Mouse (Mus musculus): ENCODE results near the gene Kirrel3.

Kirrel3 gene

DNA sequence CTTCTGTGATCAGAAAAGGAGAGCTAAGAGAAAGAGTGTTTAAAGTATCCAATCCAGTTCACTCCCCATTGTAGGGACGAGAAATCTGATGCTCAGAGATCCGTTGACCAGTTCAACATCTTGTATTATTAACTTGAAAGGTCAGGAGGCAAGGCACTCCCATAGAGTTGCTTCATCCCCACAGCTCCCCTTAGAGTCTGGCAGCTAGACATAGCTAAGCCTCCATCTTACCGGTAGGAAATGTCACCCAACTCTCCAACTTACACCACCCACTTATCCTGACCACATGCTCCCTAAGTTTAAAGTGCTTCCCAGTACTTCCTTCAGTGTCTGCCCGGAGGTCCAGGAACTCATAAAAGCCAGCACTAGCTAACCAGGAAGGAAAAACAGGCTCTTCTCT lies 202.7 kb downstream of the Kirrel3 start:
- DNase-seq (ENCODE audit: low read depth) = no peak

DNA sequence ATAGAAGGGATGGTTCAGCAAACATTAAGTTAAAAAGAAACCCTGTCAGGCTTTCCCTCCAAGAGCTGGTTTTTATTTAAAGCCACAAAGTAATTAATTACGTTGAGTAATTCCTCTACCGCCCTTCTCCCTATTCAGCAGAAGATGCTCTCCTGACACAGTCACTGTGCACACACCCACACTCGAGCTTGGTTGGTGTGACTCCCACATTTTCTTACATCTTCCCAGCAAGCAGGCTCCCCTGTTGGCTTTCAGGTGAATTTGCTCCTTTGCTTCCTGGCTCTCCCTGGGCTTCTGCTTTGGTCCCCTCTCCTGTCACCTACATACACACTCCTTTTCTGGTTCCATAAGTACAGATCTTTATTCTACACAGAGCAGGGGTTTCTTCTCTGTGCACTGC lies 203.7 kb downstream of the Kirrel3 start:
- no peak for DNase-seq (ENCODE audit: low read depth)

DNA sequence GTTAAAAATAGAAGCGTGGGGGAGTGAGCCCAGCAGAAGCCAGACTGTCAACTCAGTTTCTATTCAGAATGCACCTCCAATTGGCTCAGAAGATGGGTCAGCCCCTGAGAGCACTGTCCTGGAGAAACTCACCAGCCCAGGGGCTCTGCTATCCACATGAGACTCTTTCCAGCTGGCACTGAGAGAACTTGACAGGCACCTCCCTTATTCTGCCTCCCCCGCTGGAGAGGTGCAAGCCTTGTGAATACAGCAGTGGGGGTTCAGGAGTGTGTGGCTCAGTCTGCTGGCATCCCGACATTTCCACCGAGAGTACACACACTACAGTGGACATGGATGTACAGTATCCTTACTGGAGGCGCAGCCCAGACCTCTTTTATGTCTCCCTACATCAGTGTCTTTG lies 210.0 kb downstream of the Kirrel3 start:
- DNase-seq (ENCODE audit: low read depth) = no peak

DNA sequence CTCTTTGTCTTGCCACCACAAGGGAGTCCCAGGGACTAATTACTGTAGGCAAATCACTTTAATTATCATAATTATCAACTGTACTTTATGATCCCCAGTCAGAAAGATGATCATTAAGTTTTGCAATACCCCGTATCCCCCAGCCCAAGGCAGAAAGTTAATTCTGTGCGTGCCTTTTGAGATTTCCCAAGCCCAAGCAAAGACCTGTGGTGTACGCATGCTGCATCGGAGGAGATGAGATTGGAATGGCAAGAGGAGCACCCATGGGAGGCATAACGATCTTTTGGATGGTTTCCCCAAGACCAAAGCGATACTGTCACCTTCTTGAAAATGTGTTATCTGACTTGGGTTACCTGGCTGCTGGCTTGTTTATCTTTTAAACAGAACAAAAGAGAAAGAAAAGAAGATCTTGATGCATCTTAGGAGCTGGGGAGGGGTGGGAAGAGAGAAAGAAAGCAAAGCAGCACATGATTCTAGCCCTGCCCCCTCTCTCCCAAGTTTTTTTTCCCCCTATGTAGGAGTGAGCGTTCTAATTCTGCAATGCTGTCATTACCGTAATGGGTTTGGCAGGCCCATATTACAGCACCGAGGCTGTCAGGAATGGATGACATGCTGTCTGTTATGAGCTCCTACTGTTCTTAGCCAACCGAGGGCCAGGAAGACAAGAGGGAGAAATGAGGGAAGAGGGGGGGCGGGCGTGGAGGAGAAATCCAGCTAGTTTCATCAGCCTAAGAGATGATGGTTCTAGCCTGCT lies 218.0 kb downstream of the Kirrel3 start:
- DNase-seq (ENCODE audit: low read depth) = no peak

DNA sequence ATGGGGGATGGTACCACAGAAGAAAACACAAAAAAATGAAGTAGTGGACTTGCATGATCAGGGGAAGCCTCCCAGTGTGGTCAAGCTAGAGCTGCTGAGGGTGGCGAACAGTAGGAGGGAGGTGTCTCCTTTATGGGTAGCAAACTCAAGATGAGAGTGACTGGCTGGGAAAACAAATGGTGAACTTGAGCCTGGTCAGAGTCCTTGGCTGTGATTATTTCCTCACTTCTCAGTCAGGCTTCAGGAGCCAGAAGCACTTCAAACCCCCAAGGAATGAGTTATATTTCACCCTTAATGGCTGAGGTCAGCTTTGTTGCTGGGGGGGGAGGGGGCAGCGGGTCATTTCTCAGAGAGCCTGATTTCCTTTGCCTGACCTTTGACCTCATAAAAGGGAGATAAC lies 218.7 kb downstream of the Kirrel3 start:
- no peak for DNase-seq (ENCODE audit: low read depth)

DNA sequence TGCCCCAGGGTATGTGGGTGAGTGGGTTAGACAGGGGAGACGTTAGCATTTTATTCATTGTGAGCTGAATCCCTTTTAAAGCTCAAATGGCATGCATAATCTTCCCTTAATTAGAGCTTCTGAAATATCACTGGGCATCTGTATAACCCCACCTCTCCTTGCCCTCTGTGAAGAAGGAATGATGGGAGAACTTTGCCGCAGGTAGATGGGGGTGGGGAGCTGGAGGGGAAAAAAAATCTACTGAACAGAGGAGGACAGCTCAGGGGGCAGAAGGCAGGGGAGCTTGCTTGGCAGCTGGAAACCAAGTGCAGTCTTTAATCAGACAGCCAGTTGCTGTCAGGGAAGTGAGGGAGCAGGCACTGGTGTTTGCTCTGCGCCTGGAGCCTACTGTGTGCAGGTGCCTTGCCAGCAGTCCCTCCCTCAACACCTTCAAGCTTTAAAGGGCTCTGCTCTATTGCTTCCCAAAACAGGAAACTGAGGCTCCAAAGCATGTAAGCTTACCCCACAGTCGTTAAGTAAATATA lies 220.7 kb downstream of the Kirrel3 start:
- DNase-seq (ENCODE audit: low read depth) = no peak

DNA sequence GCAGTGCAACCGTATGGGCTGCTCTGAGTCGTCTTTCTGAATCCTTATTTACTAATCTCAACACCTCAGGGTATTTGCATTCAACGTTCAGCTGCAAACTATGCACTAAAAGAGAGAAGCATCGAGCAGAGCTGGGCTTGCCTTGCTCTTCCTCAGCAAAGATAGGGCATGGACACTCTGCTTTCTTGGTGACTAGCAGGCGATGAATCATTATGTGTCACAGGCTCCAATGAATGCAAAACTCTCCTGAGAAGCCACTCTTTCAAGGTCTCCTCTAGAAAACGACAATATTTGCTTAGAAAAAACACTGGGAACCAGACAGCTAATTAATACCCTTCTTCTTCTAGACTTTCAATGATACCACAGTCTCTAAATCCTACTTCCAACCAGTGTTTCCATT lies 223.0 kb downstream of the Kirrel3 start:
- DNase-seq (ENCODE audit: low read depth) = no peak

DNA sequence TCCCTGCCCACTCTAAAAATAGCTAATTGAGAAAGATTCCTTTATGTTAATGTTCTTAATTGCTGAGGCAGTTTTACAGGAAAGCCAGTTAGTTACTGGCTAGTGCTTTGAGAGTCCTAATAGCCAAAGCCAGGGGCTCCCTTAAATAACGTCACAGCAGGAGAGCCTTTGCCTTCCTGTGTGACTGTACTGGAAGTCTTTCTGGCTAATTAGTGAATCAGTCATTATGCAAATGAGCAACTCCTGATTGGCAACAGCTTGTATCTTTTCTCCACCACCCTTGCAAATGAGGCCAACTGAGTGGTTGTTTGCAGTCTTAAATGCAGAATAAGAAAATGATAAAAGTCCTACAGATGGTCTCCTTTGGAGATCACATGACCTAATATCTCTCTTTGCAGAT lies 226.3 kb downstream of the Kirrel3 start:
- DNase-seq (ENCODE audit: low read depth) = no peak

DNA sequence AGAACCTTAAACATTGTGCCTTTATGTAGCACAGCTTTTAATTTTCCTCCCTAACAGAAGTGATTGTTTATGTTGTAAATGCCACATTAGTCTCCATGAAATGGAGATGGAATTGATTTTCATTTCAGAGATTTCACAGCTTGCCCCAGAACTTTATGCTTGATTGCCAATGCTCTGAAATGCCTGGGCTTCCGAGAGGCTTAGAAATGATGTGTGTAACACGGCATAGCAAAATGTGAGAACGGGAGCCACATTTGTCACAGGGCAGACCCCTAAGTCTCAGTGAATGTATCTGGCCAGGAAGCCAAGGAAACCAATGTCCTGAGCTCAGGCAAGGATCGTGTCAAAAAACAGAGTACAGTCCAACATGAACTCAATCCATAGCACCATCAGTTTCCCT lies 227.3 kb downstream of the Kirrel3 start:
- DNase-seq (ENCODE audit: low read depth) = no peak

DNA sequence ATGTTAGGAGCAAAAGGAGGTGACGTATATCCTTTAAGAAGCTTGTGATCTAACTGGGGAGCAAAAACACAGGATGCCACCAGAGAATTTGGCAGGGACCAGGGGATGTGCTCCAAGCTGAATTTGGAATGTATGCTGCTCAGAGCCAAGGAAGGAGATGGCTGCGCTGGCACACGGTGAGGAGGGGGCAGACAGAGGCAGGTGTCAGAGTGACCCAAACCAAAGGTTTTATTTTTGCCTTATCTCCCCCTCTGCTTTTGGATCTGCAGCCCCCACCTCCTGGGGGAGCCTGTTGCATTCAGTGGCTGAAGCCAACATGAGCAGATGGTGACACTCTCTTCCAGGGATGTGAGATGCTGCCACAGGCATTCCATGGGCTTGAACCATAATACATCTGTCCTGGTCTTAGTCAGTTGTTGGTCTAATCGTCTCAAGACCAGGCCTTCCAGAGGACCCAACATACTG lies 227.8 kb downstream of the Kirrel3 start:
- no peak for DNase-seq (ENCODE audit: low read depth)

DNA sequence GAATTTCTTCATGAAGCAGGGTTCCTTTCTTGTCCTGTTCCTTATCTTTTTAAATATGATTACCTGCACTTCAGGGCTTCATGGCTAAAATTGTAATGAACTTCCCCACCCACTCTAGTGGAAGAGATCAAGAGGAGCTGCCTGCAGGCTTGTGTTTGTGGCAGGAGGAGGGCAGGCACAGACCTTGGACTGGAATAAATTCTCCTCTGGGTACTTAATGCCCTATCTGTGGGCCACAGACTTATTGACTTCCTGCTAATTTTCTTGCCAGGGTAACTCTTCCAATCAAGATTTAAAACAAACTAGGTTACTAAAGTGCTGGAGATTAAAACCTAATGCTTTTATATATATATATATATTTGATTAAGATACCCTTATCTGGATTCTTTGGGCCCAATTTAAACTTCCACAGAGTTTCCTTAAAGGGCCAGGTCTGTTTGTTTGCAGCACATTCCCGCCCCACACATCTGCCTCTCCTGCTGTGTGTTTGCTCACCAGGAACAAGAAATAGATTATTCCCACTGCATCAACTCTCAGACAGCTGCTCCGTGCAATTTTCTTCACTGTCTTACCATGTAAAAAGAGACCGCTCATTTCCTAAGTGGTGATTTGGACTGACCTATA lies 229.4 kb downstream of the Kirrel3 start:
- DNase-seq (ENCODE audit: low read depth) = no peak

DNA sequence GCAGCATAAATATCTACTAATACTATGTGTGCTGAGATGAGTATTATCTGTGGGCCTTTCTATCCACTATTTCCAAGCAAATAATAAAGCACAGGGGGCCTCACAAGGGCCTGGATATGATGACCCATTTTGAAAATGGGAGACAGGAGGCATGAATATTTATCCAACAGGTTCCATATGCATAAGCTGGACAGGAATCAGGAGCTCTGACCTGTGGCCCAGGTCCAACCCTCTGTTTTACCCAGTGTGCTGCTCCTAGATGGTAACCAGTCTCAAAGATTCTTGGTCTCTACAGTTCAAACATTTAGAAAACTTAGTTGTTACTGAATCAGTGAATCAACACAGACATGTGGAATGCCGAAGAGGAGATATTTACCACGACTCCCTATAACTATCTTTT lies 230.8 kb downstream of the Kirrel3 start:
- no peak for DNase-seq (ENCODE audit: low read depth)

DNA sequence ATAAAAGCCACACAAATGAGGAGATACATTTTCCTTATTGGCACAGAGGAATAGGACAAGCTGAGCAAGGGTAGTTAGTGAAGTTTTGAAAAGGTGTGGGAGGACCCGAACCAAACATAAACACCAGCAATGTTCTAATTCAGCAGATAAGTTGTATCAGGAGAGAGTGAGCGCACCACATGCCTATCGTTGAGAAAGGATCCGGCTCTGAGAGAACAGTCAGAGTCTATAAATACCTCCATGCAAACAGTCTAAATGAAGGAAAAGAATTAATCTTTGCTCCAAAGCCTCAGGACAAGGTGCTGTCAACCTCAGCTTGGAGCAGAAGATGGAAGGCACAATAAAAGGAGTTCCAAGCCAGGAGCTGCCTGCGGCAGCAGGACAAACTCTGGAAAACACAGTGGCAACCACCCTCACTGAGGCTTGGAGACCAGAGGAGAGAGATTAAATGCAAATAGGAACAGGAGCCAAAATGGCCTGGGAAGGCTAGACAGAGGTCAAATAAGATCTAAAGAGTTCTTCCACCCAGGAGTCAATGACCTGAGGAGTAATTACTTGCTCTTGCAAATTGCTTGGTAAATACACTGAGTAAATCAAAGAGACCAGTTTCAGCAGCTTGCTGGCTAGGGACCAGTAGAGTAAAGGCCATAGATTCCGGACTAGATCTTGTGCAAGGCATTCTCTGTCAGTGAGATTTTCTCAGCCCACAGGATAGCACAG lies 235.9 kb downstream of the Kirrel3 start:
- no peak for DNase-seq (ENCODE audit: low read depth)

DNA sequence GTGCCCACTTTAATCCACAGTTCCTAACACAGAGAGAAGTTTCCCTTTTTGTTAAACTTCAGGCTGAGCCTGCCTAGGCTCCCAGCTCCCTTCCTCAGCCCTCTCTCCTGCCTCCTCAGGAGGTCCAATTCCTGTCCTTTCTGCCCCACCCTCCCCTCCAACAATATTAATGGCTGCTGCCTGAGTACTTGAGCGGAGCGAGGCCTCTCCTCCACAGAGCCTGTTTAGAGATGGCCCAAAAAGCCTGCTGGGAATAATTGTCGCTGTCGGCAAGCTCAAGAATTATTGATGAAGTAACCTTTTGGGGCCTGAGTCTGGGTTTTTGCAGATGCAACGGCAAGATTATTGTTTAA lies 236.5 kb downstream of the Kirrel3 start:
- no peak for DNase-seq (ENCODE audit: low read depth)

DNA sequence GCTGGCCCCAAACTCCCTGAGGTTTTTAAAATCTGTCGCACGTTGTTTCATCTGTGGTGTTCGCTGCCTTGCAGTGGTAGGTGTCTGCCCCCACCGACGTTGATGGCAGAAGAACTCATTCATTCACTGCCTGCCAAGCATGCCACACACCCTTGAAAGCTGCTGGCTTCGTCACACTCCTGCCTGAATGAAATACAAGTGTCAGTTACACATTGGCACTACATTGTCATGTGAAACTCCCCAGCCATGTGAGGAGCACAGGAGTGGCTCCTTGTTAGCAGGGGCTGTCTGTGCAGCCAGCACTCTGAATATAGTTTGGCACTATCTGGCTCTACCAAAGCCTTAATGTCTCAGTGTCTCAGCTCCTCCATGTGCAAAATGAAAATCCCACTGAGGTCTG lies 246.8 kb downstream of the Kirrel3 start:
- DNase-seq (ENCODE audit: low read depth) = no peak

DNA sequence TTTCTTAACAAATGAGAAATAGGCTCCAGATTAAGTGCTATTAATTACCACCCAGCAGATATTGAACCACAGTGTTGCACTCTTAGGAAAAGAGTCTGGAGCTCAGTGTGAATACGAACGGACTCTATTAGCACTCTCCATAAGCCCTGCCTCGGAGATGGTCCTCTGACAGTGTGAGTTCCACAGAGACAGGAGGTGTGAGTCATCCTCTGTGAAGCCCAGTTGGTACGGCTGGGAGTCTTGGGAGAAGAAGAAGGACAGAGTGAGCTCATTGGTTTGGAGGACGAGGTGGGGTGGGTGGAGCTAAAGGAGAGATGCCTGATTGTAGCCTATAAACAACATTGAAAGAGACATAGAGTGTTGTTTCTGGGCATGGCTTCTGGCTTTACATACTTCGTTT lies 247.9 kb downstream of the Kirrel3 start:
- DNase-seq (ENCODE audit: low read depth) = peak; percentile 2

DNA sequence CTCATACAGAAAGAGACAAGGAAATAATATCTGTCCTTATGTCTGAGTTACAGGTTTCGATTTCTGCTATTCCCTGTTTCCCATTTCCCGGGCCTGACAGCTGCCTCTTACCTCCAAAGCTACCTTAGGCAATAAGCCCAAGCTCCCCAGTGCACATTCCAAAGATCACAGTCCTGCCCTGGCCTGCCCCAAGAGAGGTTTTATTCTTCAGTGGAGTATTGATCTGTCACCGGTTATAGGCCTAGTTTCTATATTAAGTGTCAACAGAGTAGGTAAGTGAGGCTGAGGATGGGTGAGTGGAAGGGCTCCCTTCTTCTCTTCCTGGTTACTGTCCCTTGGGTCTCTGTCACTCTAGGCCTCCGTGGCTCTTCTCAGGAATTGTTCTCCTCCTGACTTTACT lies 249.3 kb downstream of the Kirrel3 start:
- DNase-seq (ENCODE audit: low read depth) = no peak

DNA sequence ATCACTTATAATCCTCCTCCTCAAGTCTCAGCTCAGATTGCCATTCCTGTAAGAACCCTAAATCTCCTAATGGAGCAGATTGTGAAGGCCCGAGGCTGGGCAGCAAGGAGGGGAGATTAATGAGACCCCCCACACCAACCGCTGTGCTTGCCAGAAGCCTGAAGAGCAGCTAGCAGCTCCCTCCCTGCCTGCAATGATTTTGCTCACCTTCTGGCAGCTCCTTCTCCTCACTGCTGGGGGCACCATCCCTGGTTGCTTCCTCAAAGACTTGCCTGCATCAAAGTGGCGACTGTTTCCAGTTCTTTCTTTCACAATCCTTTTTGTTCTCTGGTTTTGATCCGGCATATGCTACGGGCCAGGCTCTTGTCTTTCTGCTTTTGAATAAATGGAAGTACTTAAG lies 253.7 kb downstream of the Kirrel3 start:
- no peak for DNase-seq (ENCODE audit: low read depth)

DNA sequence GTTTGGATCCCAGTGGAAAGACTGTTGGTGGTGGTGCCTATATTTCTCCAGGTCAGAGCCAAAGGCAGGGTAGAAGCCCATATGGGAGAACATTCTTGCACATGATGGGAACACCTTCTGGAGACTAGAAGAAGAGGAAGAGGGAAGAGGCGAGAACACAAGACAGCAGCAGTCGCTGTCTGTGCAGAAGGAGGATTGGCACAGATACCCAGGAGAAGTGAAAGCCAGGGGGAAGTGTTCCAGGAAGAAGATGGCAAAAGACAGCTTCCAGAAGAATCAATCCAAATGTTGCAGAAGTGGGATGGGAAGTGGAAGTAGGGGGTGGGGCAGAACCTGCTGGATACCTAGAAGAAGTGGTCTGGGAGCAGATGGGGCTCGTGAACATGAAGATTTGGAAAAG lies 255.1 kb downstream of the Kirrel3 start:
- no peak for DNase-seq (ENCODE audit: low read depth)

DNA sequence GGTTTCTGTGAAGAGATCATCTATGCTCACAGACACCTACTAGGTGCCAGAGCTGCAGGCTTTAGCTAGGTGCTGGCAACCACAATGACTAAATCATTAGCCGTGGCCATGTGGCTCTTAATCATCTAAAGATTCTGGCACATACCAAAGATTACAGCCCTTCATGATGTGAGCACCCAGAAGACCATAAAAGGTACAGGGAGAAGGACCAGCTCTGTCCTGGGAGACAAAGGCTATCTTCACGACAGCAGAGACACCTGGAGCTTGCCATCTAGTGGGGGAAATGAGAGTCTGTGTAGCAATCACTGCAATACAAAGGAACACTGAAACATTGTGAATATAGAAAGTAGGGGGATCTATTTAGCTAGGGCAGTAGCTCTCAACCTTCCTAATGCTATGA lies 262.3 kb downstream of the Kirrel3 start:
- peak; percentile 38 for DNase-seq (ENCODE audit: low read depth)

DNA sequence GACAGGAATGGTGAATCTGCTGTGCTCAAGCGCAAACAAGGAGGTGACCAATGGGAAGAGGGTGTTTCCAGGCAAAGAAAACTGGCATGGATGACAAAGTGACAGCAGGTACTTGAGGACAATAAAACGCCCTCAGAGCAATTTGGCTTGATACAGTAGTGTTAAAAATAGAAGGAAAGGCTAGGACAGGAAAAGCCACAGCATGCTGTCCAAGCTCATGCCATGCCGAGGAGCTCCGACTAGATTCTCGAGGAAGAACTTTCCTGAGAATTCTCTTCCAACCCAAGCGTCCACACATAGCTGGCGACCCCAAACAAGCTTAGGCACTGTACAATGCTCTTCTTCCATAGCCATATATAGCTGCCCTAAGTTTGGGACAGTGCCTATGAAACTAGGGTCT lies 263.5 kb downstream of the Kirrel3 start:
- no peak for DNase-seq (ENCODE audit: low read depth)

DNA sequence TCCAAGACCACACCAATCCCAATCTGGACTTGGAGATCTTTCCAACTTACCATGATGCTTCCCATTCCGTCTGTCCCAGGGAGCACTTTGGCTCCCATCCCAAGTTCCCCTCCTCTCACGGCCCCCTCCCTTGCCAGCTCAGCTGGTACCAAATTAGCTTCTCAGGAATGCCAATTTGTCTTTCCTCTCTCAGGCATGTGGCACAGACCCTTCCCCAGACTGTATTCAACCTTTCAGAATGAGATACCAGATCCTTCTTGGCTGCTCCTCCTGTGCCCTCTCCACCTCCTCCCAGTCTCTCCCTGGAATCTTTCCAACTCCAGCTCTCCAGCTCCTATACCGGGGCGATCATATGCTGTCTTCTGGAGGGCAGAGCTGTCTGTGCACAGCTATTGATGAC lies 264.2 kb downstream of the Kirrel3 start:
- DNase-seq (ENCODE audit: low read depth) = peak; percentile 41

DNA sequence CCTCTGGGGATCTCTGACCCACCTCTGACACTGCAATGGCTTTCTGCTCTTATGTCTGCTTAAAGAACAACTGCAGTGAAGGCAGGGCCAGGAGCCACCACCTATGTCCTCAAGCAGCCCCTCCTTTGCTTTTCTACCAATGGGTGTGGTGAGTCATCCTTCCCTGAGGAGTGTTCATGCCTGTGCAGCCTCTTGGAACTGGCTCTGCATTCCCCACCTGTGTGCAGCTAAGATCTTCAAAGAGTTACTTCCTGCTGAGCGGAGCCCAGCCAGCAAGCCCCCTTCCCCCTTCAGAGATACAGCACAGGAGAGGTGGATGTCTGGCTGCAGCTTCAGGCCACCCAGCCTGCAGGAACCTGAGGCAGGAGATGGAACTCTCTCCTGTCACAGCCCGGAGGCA lies 265.2 kb downstream of the Kirrel3 start:
- DNase-seq (ENCODE audit: low read depth) = peak; percentile 10

Measured in NIH3T3 (cell line).